Mouse (Mus musculus): ENCODE data around the gene Gm5129.
"Not testable (repeated sequence)": the region's sequence is repeated elsewhere in the genome, so short reads cannot be mapped to it uniquely, and the experiment has no call there.

GRCm38 (mm10) chr5:29779733-29780132, 44.0 kb upstream of the Gm5129 start:
- TF ChIP-seq CTCF, POLR2A (IDR thresholded peaks at IDR 0.05; ENCODE audit: insufficient read depth, low read depth, low read length): not testable (repeated sequence)

Measured in olfactory bulb, adult 2 months (tissue).